Mouse (Mus musculus): ENCODE measurements around the gene A930004D18Rik.

- TF ChIP-seq CTCF (IDR thresholded peaks at IDR 0.05; ENCODE audit: extremely low read depth, insufficient read length, insufficient replicate concordance, low read depth, low read length) = no peak
- TF ChIP-seq POLR2A (IDR thresholded peaks at IDR 0.05; ENCODE audit: low read depth, low read length) = no peak
Measured at GRCm38 (mm10) chr2:18033166-18034108, 4.1 kb downstream of the A930004D18Rik start.

Measured in small intestine, adult 2 months (tissue).